Mouse (Mus musculus) olfactory bulb, adult 2 months (tissue): ENCODE measurements at regions not wholly inside any gene's neighbourhood (a gene's known extent, or its start where the extent isn't known, plus 50 kb on each side); places are given as distances from the start of the nearest gene placed in this dataset.

Experiments
- H3K27ac ChIP-seq: fragments of 200-500 bp; 2 replicates; pipeline ENCODE4 v1.5.1; 2012; ENCODE audit warnings: low read depth, low read length; ENCODE audit not compliant: insufficient read depth
- H3K4me1 ChIP-seq: fragments of 200-500 bp; 2 replicates; pipeline ENCODE4 v1.6.1; 2012; ENCODE audit warnings: low read length; ENCODE audit not compliant: control insufficient read depth, insufficient read depth
- H3K4me3 ChIP-seq: fragments of 200-500 bp; 2 replicates; pipeline ENCODE4 v1.5.1; 2012; ENCODE audit warnings: mild to moderate bottlenecking, low read depth, low read length, moderate library complexity; ENCODE audit not compliant: insufficient read depth
- CTCF ChIP-seq: fragments of 200-500 bp; IDR thresholded peaks from 2 replicates; pipeline ENCODE4 v1.5.1; 2012; ENCODE audit warnings: low read depth, mild to moderate bottlenecking, low read length, moderate library complexity; ENCODE audit not compliant: insufficient read depth
- POLR2A ChIP-seq: fragments of 200-500 bp; IDR thresholded peaks from 2 replicates; pipeline ENCODE4 v1.6.1; 2012; ENCODE audit warnings: mild to moderate bottlenecking, low read depth, low read length, moderate library complexity; ENCODE audit not compliant: insufficient read depth
- WGBS: fragments of 180-500 bp; shearing (Covaris S2); methylation state at CpG from one replicate; pipeline ENCODE4 v1.1.7; 2018; 5-methylcytosine and 5-hydroxymethylcytosine counted together

GRCm38 (mm10) chr5:74903711-74904110 lies 140.9 kb downstream of the Chic2 start:
- H3K27ac ChIP-seq = no peak overlapping the region
- H3K4me1 ChIP-seq = no peaks in the 10 kb centered on the region
- 88% methylated on average over 6 of the region's 6 CpGs for WGBS
- H3K4me3 ChIP-seq = no peak overlapping the region
- TF ChIP-seq CTCF = no peak
- TF ChIP-seq POLR2A = no peak

DNA sequence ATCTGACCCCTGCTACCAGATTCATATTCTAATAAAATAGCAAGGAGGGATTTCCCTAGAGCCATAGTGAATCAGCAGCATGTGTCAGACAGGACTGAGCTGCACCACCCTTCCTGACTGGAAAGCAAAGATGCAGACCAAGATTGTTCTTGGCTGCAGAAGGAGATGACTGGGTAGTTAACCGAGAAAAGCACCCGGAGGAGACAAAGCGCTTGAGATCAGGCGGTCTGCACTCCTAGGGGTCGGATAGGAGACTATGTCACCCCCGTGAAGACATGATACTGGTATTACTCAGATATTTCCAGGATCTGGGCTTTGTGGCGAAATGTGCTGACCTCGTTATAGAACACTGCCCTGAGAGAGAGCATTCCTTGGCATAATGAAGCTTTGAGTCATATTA lies 147.4 kb downstream of the Chic2 start:
- no peak for TF ChIP-seq CTCF
- TF ChIP-seq POLR2A = no peak
- Histone ChIP-seq H3K4me3 (no peak overlapping the region), H3K27ac (no peak overlapping the region), H3K4me1 (no peaks in the 10 kb centered on the region)
- WGBS = 89% methylated on average over 8 of the region's 8 CpGs

DNA sequence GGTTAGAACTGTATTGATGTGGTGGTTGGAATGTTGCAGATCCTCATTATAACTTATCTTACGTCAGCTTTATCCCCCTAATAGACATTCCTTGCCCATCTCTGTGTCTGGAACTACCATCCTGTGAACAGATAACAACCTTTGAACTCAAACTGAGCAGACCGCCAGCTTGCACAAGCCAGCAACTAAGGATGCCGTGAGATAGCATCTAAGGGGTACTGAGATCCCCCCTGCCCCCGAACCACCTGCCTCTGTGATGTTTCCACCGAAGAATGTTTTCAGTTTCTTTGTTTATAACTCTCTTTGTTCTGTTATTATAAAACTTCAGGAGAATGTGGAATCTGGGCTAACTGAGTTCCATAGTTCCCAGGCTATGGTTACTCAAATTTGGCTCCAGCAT lies 151.3 kb downstream of the Chic2 start:
- Histone ChIP-seq H3K4me1 (no peaks in the 10 kb centered on the region), H3K27ac (no peak overlapping the region), H3K4me3 (no peak overlapping the region)
- TF ChIP-seq CTCF = no peak
- no peak for TF ChIP-seq POLR2A
- WGBS = 78% methylated on average over 5 of the region's 5 CpGs

- Histone ChIP-seq H3K27ac (no peak overlapping the region), H3K4me3 (no peak overlapping the region), H3K4me1 (no peaks in the 10 kb centered on the region)
- whole genome bisulfite sequencing = 80% methylated on average over 3 of the region's 3 CpGs
- no peak for TF ChIP-seq CTCF
- TF ChIP-seq POLR2A = no peak
Observed at GRCm38 (mm10) chr5:74891541-74891940, 153.0 kb downstream of the Chic2 start.

- 89% methylated on average over 8 of the region's 8 CpGs for WGBS
- TF ChIP-seq POLR2A = no peak
- no peak for TF ChIP-seq CTCF
- H3K4me3 ChIP-seq = no peak overlapping the region
- no peaks in the 10 kb centered on the region for H3K4me1 ChIP-seq
- H3K27ac ChIP-seq = no peak overlapping the region
Observed at GRCm38 (mm10) chr5:74888934-74889333, 155.6 kb downstream of the Chic2 start.

DNA sequence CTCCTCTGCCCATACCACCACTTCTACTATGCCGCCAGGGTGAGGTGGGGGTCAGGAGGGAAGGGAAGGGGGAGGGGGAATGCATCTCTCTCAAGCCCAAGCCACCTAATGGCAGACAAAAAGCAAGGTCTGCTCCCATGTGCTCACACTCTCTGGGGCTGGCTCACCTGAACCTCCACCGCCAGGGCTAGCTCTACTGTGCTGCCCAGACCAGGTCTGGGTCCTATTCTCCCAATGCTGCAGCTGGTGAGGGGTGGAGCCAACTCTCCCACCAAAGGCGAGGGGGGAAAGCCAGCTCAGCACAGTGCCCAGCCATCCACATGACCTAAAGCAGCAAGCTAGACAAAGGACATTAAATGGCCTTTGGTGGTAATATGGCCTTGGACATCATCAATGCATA lies 158.6 kb downstream of the Chic2 start:
- Histone ChIP-seq H3K4me3 (no peak overlapping the region), H3K4me1 (no peaks in the 10 kb centered on the region), H3K27ac (no peak overlapping the region)
- WGBS = 92% methylated on average over 3 of the region's 3 CpGs
- TF ChIP-seq POLR2A = no peak
- no peak for TF ChIP-seq CTCF

- 94% methylated on average over 12 of the region's 12 CpGs for WGBS
- H3K4me3 ChIP-seq = no peak overlapping the region
- TF ChIP-seq CTCF (no peak), POLR2A (no peak)
- H3K4me1 ChIP-seq = peaks cover 3% of the 10 kb centered on the region; the same call in 1 of the 2 replicates
- H3K27ac ChIP-seq = no peak overlapping the region
Observed at GRCm38 (mm10) chr5:74882563-74882962, 162.0 kb downstream of the Chic2 start.

- WGBS = 63% methylated on average over 10 of the region's 10 CpGs
- Histone ChIP-seq H3K4me3 (no peak overlapping the region), H3K27ac (no peak overlapping the region), H3K4me1 (peaks cover 7% of the 10 kb centered on the region; the same call in 1 of the 2 replicates)
- no peak for TF ChIP-seq CTCF
Observed at GRCm38 (mm10) chr5:74880669-74881226, 163.8 kb downstream of the Chic2 start.

DNA sequence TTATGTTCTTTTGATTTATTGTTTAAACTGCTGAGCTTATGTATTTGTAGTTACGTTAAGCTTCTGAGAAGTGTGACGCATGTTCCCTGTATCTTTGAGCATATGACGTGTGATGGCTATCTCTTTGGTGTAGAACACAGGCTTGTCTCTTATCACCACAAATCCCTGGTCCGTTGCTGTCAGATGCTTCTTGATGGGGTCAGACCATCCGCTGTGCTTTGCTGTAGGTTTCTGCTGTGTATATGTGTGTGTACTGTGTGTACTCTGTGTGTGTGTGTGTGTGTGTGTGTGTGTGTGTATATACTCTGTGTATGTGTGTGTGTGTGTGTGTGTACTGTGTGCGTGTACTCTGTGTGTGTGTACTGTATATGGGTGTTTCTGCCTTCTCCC lies 164.5 kb downstream of the Chic2 start:
- H3K27ac ChIP-seq = no peak overlapping the region
- H3K4me1 ChIP-seq = peaks cover 7% of the 10 kb centered on the region; the same call in 1 of the 2 replicates
- WGBS = 95% methylated on average over 6 of the region's 6 CpGs
- no peak overlapping the region for H3K4me3 ChIP-seq
- TF ChIP-seq CTCF (no peak), POLR2A (no peak)
